Mouse (Mus musculus) heart, postnatal 0 days (tissue): ENCODE data around the gene Krt5. TPM values are rescaled to one million over a fixed set of nuclear protein-coding genes. Genes with fewer than 3 reads are reported as not detected.

Source experiments
- ATAC-seq: fragments of 200-750 bp; cut with Nextera tagmentation; 2 replicates; pipeline ENCODE4 v1.8.0; 2017; ENCODE audit warnings: low read depth, moderate number of reproducible peaks, moderate library complexity; ENCODE audit not compliant: insufficient read depth
- DNase-seq: peaks from one replicate; pipeline ENCODE4 v3.0.0-alpha.2; 2016; ENCODE audit warnings: low spot score
- H3K27ac ChIP-seq: fragments of 300-500 bp; sonication (generic); 2 replicates; pipeline ENCODE4 v1.5.1; 2014; ENCODE audit warnings: low read depth, mild to moderate bottlenecking
- H3K27me3 ChIP-seq: fragments of 300-500 bp; sonication (generic); 2 replicates; pipeline ENCODE4 v1.6.1; 2014; ENCODE audit warnings: low read length, mixed read lengths; ENCODE audit not compliant: control insufficient read depth, insufficient read depth
- H3K36me3 ChIP-seq: fragments of 300-500 bp; sonication (generic); replicated peaks from 2 replicates; pipeline ENCODE4 v1.6.1; 2014; ENCODE audit warnings: low read length, mixed read lengths; ENCODE audit not compliant: control insufficient read depth, insufficient read depth
- H3K4me1 ChIP-seq: fragments of 300-500 bp; sonication (generic); 2 replicates; pipeline ENCODE4 v1.6.1; 2014; ENCODE audit warnings: antibody characterized with exemption; ENCODE audit not compliant: control insufficient read depth, insufficient read depth
- H3K4me2 ChIP-seq: fragments of 300-500 bp; sonication (generic); 2 replicates; pipeline ENCODE4 v1.6.1; 2014; ENCODE audit warnings: low read depth, mild to moderate bottlenecking, low read length, moderate library complexity
- H3K4me3 ChIP-seq: fragments of 300-500 bp; sonication (generic); 2 replicates; pipeline ENCODE4 v1.5.1; 2014; ENCODE audit warnings: low read depth, low read length
- H3K9ac ChIP-seq: fragments of 300-500 bp; sonication (generic); replicated peaks from 2 replicates; pipeline ENCODE4 v1.6.1; 2014; ENCODE audit warnings: low read depth, low read length, mixed read lengths
- H3K9me3 ChIP-seq: fragments of 300-500 bp; sonication (generic); replicated peaks from 2 replicates; pipeline ENCODE4 v1.6.1; 2016; ENCODE audit warnings: low read length; ENCODE audit not compliant: control insufficient read depth
- CTCF ChIP-seq: IDR thresholded peaks from 2 replicates; pipeline ENCODE4 v1.5.1; 2016; ENCODE audit warnings: antibody characterized with exemption, control low read depth, low read depth
- EP300 ChIP-seq: IDR thresholded peaks from 2 replicates; pipeline ENCODE4 v1.6.1; 2016; ENCODE audit warnings: antibody characterized with exemption, low read depth
- WGBS: fragments of 180-500 bp; shearing (Covaris S2); extraction: QIAGEN DNeasy Blood & Tissue Kit; methylation state at CpG from one replicate; pipeline ENCODE4 v1.1.7; 2014; 5-methylcytosine and 5-hydroxymethylcytosine counted together
- polyA plus RNA-seq: library from polyadenylated mRNA; unstranded; fragments of >200 nt; fragmentation: Nextera tagmentation; extraction: Ambion mirVana; gene quantifications from 2 replicates; pipeline ENCODE4 v1.2.1, GENCODE M21; 2015
- total RNA-seq: library from RNA; depleted of rRNA; stranded (reverse); fragments of >200 nt; gene quantifications from 2 replicates; pipeline ENCODE4 v1.2.3, GENCODE M21; 2014; ENCODE audit warnings: low replicate concordance

The Krt5 gene
- total and polyA plus RNA-seq, 2 experiments from 2014 or later = 7.4 TPM; not detected in 1

DNA sequence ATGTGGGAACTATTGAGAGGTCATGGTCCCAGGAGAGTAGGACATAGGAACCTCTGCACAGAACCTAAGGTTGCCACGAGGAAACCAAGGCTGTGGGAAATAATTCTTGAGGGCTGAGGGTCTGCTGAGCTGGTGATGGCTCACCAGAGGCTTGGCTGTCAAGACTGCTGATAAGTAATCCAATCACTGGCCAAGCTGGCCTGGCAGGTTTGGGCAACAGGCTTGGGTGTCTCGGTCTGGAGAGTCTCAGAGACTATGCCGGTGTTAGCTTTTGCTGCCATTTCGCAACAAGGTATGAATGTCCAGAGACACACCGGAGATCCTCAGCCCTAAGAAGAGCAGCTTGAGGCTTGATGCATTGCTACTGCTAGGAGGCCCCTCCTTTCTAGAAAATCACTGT, 1.7 kb upstream of the Krt5 start:
- ATAC-seq (no peak), DNase-seq (no peak)
- Histone ChIP-seq H3K36me3 (no peaks in the 10 kb centered on the region), H3K9me3 (no peaks in the 10 kb centered on the region), H3K27me3 (no peaks in the 10 kb centered on the region), H3K9ac (no peak overlapping the region), H3K4me2 (no peak overlapping the region), H3K27ac (no peak overlapping the region), H3K4me3 (no peak overlapping the region), H3K4me1 (no peaks in the 10 kb centered on the region)
- 64% methylated on average over 5 of the region's 5 CpGs for WGBS
- TF ChIP-seq CTCF (no peak), EP300 (no peak)

DNA sequence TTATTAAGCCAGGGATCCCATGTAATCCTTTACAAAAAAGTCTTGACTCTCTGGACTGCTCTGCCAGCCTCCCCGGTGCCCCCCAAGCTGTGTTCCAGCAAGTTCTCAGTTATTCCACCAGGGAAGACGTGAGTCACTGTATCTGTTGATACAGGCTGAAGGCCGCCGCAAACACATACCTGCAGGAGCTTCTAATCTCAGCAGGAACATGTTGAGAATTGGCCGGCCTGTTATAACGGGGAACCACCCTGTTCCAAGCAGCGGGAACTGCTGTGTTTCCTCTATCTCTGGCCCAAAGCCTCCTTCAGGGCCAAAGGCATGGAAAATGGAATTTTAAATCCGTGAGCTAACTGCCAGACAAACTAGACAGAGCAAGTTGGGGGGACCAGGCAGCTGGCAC, 1.0 kb upstream of the Krt5 start:
- Histone ChIP-seq H3K9ac (no peak overlapping the region), H3K4me1 (no peaks in the 10 kb centered on the region), H3K4me3 (no peak overlapping the region), H3K36me3 (no peaks in the 10 kb centered on the region), H3K27me3 (no peaks in the 10 kb centered on the region), H3K9me3 (no peaks in the 10 kb centered on the region), H3K4me2 (no peak overlapping the region), H3K27ac (no peak overlapping the region)
- DNase-seq (no peak), ATAC-seq (no peak)
- TF ChIP-seq CTCF = no peak
- TF ChIP-seq EP300 = no peak
- 60% methylated on average over 8 of the region's 8 CpGs for WGBS

DNA sequence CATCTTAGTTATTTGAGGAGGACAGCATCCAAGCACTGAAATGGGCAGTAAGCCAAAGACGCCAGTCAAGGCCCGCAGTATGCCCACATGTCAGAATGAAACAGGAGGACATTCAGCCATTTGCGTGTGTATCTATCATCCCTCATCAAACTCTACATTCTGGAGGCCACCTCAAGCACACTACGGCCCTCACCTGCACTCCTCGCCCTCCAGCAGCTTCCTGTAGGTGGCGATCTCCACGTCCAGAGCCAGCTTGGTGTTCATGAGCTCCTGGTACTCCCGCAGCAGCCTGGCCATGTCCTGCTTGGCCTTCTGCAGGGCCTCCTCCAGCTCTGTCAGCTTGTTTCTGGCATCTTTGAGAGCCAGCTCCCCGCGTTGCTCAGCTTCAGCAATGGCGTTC, 4.0 kb downstream of the Krt5 start:
- no peak overlapping the region for H3K9ac ChIP-seq
- H3K27ac ChIP-seq = no peak overlapping the region
- TF ChIP-seq EP300 = no peak
- no peak for TF ChIP-seq CTCF
- peaks cover 6% of the 10 kb centered on the region; the same call in 1 of the 2 replicates for H3K27me3 ChIP-seq
- no peak for DNase-seq
- no peak for ATAC-seq
- H3K4me3 ChIP-seq = no peak overlapping the region
- no peaks in the 10 kb centered on the region for H3K9me3 ChIP-seq
- 52% methylated on average over 11 of the region's 11 CpGs for WGBS
- H3K4me1 ChIP-seq = no peaks in the 10 kb centered on the region
- no peak overlapping the region for H3K4me2 ChIP-seq
- H3K36me3 ChIP-seq = no peaks in the 10 kb centered on the region

DNA sequence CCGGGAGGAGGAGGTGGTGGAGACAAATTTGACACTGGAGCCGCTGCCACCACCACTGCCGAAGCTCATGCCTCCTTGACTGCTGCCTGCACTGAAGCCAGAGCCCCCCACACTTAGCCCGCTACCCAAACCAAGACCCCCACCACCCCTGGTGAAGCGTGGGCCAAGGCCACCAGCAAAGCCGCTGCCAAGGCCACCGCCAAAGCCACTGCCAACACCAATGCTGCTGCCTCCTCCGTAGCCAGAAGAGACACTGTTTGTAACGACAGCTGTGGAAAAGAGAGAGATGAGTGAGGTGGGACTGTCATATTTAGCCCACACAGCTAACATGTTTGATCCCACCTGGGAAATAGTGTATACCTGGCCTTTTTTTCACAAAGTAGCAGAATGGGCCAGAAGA, 5.2 kb downstream of the Krt5 start:
- no peak overlapping the region for H3K9ac ChIP-seq
- no peak overlapping the region for H3K4me3 ChIP-seq

DNA sequence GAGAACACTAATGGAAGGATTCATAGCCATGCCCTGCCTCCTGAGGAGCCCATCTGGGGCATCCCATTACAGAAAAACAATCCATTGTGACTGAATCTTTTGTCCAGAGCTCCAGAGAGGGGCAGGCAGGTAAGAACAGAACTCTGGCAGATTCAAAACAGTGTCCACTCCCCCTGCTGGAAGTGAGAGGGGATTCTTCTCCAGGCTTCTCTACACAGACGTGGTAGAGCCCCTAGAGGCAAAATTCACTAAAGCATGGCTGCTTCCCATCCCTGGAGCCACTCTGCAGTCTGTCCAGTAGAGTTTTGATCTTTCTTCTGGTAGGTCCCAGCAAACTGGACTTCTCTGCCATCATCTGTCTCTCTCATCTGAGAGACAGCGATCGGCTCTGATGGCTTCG, 8.6 kb downstream of the Krt5 start:
- Histone ChIP-seq H3K4me1 (no peaks in the 10 kb centered on the region), H3K4me2 (no peak overlapping the region), H3K9ac (no peak overlapping the region), H3K36me3 (no peaks in the 10 kb centered on the region), H3K4me3 (no peak overlapping the region), H3K27me3 (peaks cover 6% of the 10 kb centered on the region; the same call in 1 of the 2 replicates), H3K9me3 (no peaks in the 10 kb centered on the region), H3K27ac (no peak overlapping the region)
- WGBS = 60% methylated on average over 4 of the region's 4 CpGs
- TF ChIP-seq CTCF = peak; percentile 32
- TF ChIP-seq EP300 = no peak
- DNase-seq (peak; percentile 20), ATAC-seq (no peak)

More for the DNA sequence above, 5.2 kb downstream of the Krt5 start:
- TF ChIP-seq CTCF (no peak), EP300 (no peak)
- no peak overlapping the region for H3K27ac ChIP-seq
- H3K4me1 ChIP-seq = no peaks in the 10 kb centered on the region
- H3K4me2 ChIP-seq = no peak overlapping the region
- WGBS = 70% methylated on average over 9 of the region's 9 CpGs
- no peaks in the 10 kb centered on the region for H3K9me3 ChIP-seq
- peaks cover 6% of the 10 kb centered on the region; the same call in 1 of the 2 replicates for H3K27me3 ChIP-seq
- DNase-seq = no peak
- ATAC-seq = no peak
- no peaks in the 10 kb centered on the region for H3K36me3 ChIP-seq

DNA sequence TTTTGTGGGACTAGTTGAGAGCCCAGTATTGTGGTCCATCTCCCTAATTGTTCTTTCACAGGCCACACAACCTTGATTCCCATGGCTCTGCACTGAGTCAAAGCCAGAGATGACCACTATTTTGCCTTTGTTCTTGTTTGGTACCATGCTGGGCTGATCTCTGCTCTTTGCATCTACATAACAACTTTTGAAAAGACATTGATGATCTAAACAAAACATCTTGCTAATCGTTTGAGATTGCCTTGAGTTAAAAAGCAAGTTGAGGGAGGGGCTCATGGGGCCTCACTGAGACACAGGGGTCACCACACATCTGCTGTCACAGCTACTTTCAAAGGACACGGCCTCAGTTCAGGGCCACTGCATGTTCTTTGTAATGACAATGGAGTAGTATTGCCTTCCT, 10.3 kb downstream of the Krt5 start:
- H3K4me2 ChIP-seq = no peak overlapping the region
- peaks cover 3% of the 10 kb centered on the region; the same call in 1 of the 2 replicates for H3K27me3 ChIP-seq
- H3K9me3 ChIP-seq = no peaks in the 10 kb centered on the region
- H3K27ac ChIP-seq = no peak overlapping the region
- ATAC-seq = no peak
- no peak overlapping the region for H3K4me3 ChIP-seq
- no peak for DNase-seq
- H3K4me1 ChIP-seq = no peaks in the 10 kb centered on the region
- TF ChIP-seq CTCF = no peak
- no peak for TF ChIP-seq EP300
- no peak overlapping the region for H3K9ac ChIP-seq
- no peaks in the 10 kb centered on the region for H3K36me3 ChIP-seq
- 41% methylated on average over 2 of the region's 2 CpGs for WGBS
